Mouse (Mus musculus) megakaryocyte-erythroid progenitor cell, adult 5-6 weeks (primary cell): ENCODE data around the gene Hoxa11. TPM values are rescaled to one million over a fixed set of nuclear protein-coding genes. Genes with fewer than 3 reads are reported as not detected.
A peak's percentile ranks its signal among the peaks of the same experiment; 100 is the strongest.

Experiments
- ATAC-seq: replicated peaks from 2 replicates; pipeline ENCODE4 v1.8.0; 2016; ENCODE audit warnings: mild to moderate bottlenecking, inconsistent platforms; ENCODE audit not compliant: severe bottlenecking, poor library complexity, low FRiP score, low TSS enrichment
- total RNA-seq, 2 experiments: library from RNA; stranded (forward) in 1 of 2; stranded (reverse) in 1 of 2; fragments of 200-1000, 215-1000 nt in 1 of 2; fragments of >200 nt in 1 of 2; fragmentation: Nextera tagmentation in 1 of 2; gene quantifications; 2 replicates each; pipeline ENCODE4 v1.2.3; 2014 to 2017

Hoxa11 gene
- total RNA-seq, 2 experiments from 2014 or later, result not detected

- no peak for ATAC-seq
These were observed 4.2 kb upstream of the Hoxa11 start for GRCm38 (mm10) chr6:52249826-52250225.

GRCm38 (mm10) chr6:52249415-52249738 lies 3.8 kb upstream of the Hoxa11 start:
- no peak for ATAC-seq

DNA sequence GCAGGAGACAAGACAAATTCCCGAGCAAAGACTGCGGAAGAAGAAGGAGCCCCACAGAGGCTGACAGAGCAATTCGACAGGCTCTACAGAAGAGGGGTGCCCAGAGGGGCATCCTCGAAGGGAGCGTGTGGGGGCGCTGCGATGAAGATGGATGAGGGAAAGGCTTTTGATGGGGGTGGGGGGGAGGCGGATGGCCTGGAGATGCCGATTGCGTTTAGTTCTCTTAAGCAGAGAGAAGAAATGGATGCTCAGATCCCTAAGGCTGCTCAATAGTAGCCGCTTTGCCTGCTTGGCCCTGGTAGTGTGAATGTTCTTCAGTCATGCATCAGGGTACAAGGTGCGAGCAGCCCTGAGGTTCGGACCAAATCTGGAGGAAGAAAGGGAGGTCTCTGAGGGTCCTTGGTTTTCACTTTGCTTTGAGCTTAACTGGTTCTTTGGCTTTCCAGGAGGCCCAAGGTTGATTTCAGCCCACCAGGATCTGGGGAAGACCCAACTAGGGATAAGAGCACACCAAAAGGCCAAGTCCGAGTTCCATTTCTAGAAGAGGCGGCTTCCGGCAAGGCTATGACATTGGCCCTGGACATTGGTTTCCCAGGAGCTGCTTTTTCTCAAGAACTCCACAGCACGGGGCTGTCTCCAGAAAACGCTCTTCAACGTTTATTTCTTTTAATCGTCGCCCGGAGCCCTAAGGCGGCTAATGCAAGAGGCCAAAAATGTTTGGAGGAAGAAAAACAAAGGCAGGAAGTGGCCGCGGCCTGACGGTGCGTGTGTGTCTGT lies 3.2 kb upstream of the Hoxa11 start:
- no peak for ATAC-seq

GRCm38 (mm10) chr6:52247766-52248637 lies 2.4 kb upstream of the Hoxa11 start:
- ATAC-seq, result no peak

- ATAC-seq, result no peak
These were observed 1.3 kb upstream of the Hoxa11 start for GRCm38 (mm10) chr6:52246916-52247315.

DNA sequence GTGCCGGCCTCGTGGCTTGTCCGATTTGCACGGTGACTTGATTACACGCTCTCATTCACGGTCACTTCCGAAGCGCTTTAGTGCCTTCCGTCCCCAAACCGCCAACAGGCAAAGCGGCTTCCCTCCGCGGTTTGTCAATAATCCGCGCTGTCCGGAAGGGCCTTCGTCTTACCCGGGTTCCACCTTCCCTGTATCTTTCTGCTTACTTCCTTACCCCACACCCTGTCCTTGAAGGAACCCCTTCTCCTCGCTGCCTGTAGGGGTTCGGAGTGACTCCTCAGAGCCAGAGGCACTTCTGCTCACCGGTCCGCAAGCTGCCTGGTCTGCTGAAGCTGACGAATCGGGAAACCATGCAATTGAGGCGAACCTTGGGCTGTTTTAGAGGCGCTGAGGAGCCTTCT lies 793 bp upstream of the Hoxa11 start:
- no peak for ATAC-seq

GRCm38 (mm10) chr6:52245040-52245756 lies 412 bp downstream of the Hoxa11 start:
- no peak for ATAC-seq

- ATAC-seq, result no peak
These were observed 1.1 kb downstream of the Hoxa11 start for GRCm38 (mm10) chr6:52244471-52245039.

DNA sequence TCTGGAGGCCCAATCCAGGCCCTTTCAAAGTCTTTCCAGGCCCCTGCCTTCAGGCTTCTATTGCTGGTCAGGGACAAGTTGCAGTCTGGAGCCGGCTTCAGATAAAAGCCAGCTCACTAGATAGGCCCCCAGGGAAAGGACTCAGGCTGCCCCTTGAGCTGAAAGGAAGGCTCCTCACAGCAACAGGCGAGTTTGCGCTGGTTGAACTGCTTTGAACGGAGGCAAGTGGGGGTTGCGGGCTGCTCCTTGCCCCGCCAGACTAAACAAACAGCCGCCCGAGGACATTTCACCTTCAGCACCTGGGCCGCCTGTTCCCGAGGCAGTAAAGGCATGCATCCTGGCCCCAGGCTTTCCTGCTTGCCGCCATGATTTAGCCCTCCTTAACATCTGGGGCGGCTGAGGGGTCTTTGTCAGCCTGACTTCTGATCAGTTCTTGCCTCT lies 1.9 kb downstream of the Hoxa11 start:
- ATAC-seq, result no peak

GRCm38 (mm10) chr6:52242801-52243332 lies 2.7 kb downstream of the Hoxa11 start:
- no peak for ATAC-seq

- no peak for ATAC-seq
These were observed 4.5 kb downstream of the Hoxa11 start for GRCm38 (mm10) chr6:52241001-52241621.

GRCm38 (mm10) chr6:52240389-52241000 lies 5.1 kb downstream of the Hoxa11 start, which contains the start of gene Hoxa10:
TSS of gene Hoxa10 (minus strand) at chr6:52240854.
- ATAC-seq, result peak; percentile 80

GRCm38 (mm10) chr6:52239625-52240388 lies 5.8 kb downstream of the Hoxa11 start:
- no peak for ATAC-seq

DNA sequence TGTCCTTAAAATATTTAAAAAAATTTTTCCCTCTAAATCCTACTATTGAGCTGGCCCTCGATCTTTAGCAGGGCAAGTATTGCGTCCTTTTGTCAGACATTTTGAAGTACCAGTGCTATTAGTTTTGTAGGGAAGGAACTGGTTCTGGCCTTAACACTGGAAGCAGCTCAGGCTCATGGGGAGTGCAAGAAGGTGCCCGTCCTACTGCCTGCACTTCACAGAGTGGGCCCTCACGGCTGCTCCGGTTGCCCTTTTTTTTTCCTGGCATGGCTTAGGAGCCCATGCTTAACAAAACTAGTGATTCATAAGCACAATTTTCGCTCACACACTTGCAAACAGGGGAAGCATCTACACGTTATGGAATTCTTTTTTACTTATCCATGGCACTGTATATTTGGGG lies 6.6 kb downstream of the Hoxa11 start:
- no peak for ATAC-seq

DNA sequence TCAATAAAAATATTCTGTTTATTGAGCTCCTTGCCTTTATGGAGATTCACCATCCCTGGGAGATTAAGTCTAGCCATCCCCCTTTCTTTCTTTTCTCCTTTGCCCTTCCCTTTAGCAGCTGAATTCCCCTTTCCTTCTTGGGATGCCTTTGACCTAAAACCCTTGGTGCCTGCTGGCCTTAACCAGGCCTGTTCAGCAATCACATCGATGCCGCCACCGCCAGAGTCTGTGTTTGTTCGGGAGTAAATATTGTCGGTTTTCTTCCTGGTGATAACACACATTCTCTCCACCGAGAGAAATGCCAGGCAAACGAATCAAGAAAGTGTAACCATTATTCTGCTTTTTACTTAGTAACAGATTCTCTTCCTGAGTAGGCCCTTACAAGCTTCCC lies 7.5 kb downstream of the Hoxa11 start:
- no peak for ATAC-seq

DNA sequence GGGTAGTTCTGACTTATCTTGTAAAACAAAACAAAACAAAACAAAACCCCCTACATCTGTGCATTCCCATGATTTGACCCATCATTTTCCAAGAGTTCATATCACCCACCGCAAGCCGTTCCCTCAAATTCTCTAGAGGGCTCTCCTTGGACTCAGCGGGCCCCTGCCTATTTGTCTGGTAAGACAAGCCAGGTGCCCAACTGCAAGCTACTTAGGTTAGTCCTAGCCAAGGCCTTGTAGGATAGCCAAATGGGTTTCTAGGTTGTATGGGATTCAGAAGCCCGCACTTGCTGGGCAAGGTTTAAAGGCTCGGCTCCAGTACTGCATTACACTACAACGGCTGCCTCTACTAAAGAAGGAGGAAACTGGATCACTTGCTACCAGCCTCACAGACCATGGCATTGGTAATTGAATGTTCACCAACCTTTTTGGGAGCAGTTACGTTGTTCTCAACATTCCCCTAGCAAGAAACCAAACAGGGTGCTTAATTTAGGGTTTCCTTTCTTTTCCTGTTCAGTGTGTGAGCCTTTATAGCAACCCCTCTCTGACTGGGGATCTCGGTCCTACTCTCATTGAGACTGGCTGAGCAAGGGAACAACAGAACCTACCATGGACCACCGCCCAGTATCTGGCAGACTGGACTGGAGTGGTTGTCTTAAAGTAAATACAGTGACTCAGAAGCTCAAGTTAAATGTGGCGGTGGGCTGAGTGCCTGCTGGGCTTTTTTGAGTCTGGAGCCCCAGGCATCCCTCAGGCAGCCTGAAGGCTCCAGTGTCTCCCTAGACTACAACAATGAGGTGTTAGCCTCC lies 8.1 kb downstream of the Hoxa11 start:
- no peak for ATAC-seq

DNA sequence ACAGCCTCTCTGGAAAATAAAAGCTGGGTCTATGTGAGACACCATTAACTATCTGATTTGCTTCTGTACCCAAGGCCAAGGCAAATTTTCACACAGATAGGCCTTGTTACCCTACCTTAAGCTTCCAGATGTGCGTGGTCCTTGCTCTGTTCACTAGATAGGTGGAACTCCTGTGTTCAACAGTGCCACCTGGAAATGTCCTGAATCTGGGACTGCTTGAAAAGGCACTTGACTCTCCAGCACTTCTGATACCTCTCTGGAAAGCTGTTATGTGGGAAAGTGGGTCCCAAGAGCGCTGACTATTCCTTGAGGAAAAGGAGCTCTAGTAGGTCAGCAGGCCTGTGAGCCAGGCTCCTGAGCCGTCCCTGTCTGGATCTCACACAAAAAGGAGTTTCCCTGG lies 8.8 kb downstream of the Hoxa11 start:
- no peak for ATAC-seq
